Mouse (Mus musculus) duodenum, adult 2 months (tissue): ENCODE data around the gene Zfp462. TPM values are rescaled to one million over a fixed set of nuclear protein-coding genes. Genes with fewer than 3 reads are reported as not detected.

Experiments used
- polyA plus RNA-seq: library from polyadenylated mRNA; depleted of rRNA; stranded (reverse); fragments of >200 nt; gene quantifications from 2 replicates; pipeline ENCODE4 v1.2.3, GENCODE M21; 2012; ENCODE audit warnings: low replicate concordance; rRNA removed

Gene Zfp462
- polyA plus RNA-seq, result 0.39 and 3.3 TPM in 2 replicates

GRCm38 (mm10) chr4:54944921-54945430 lies at the start of gene Zfp462:
Gene Zfp462 (plus strand): TSS chr4:54945048.

